In genomic region chr3:149318728-149319127, GRCm38 (mm10) we compare ENCODE assay signal across 15 mouse cellular contexts.
"Had no signal": no experiment of that assay in that cellular context is flagged by ENCODE, and none has a peak within 500 bp of the region (broad histone marks: within the 10 kb centered on the region; RNA-seq: fewer than 3 reads in every experiment).

No protein-coding gene starts in this region.

- H3K4me3 ChIP-seq: neural tube, embryonic 15.5 days; stomach, embryonic 15.5 days had no signal

- H3K27ac ChIP-seq: neural tube, embryonic 15.5 days; stomach, embryonic 15.5 days; stomach, postnatal 0 days had no signal

- H3K27me3 ChIP-seq: neural tube, embryonic 15.5 days; stomach, embryonic 15.5 days had no signal

- H3K4me1 ChIP-seq: neural tube, embryonic 15.5 days; stomach, embryonic 15.5 days had no signal

- H3K36me3 ChIP-seq: neural tube, embryonic 15.5 days; stomach, embryonic 15.5 days had no signal

- H3K4me2 ChIP-seq: neural tube, embryonic 15.5 days; stomach, embryonic 15.5 days had no signal

- H3K9ac ChIP-seq: neural tube, embryonic 15.5 days; stomach, embryonic 15.5 days had no signal

- H3K9me3 ChIP-seq: neural tube, embryonic 15.5 days; stomach, embryonic 15.5 days had no signal

- DNase-seq: retina, postnatal 1 day; right cerebral cortex, adult 18-20 months; right cerebral cortex, postnatal 14 days; right cerebral cortex, postnatal 25 days; right cerebral cortex, postnatal 4 days; spleen, adult 18-20 months; thymus, adult 18-20 months; thymus, adult 2 months; thymus, postnatal 14 days; thymus, postnatal 25 days; thymus, postnatal 36 days; thymus, postnatal 4 days had no signal
